Mouse (Mus musculus) inflammation-experienced regulatory T-cells, adult 6 months (primary cell): ENCODE results near the gene Ppp1r13b. TPM values are rescaled to one million over a fixed set of nuclear protein-coding genes. Genes with fewer than 3 reads are reported as not detected.
A peak's percentile ranks its signal among the peaks of the same experiment; 100 is the strongest.

Source experiments
- ATAC-seq: one replicate; pipeline ENCODE4 v1.8.0; 2017
- polyA plus RNA-seq, 3 experiments: library from polyadenylated mRNA; unstranded; fragments of 100-300 nt; shearing (Covaris generic); gene quantifications; one replicate each; pipeline ENCODE4 v1.2.1; 2017

The Ppp1r13b gene
- polyA plus RNA-seq = 10 to 100 TPM in 1 of 3 experiments, 1 to 10 TPM in 2; 4.1 to 12.6 (median 8.6) TPM

DNA sequence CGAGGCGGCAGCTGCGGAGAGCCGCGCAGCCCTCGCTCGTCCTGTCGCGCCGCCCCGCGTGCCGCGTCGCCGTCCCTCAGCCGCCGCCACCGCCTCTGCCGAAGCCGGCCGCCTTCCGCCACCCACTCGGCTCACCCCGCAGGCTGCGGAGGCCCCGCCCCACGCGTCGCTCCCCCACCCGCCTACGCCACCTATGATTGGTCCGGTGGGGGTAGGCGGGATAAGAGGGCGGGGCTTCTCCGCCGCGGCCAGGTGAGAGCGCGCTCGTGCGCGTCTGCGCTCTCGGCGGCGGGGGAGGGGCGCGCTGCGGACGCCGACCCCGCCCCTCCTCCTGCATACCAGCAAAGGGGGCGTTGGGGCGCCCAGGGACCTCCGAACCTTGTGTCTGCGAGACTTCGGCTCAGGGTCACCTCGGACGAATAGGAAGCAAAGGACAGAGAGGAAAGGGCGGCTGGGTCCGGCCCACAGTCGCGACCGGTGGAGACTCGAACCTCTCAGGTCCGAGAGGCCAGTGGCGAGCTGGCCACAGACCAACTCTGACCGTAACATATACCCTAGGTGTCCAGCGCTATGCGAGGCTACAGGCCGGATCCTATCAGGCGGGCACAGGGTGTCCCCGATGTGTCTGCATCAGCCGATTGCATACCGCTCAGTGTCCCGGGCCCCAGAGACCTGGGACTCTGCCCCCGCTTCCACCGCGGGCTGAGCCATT, at the start of gene Ppp1r13b:
TSS of gene Ppp1r13b (minus strand) at position 141 of the 712 bp plus-strand sequence.
- peak; percentile 78 for ATAC-seq

DNA sequence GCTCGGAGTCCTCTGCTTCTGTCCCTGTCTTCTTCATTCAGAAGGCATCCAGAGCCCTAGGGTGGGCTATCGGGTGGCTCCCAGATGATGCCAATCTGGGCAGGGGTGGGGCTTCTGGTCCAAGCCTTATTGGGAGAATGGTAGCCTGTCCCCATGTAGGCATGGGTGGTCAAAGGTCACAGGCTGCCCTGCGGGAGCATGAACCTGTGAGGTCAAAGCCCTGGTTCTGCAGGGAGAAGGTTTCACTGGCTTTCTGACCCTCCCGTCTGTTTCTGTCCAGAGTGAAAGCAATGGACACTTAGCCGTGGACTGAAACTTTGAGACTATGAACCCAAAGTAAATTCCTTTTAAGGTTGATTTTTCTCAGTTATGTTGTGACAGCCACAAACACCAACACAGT, 48.3 kb upstream of the Ppp1r13b start:
- no peak for ATAC-seq

DNA sequence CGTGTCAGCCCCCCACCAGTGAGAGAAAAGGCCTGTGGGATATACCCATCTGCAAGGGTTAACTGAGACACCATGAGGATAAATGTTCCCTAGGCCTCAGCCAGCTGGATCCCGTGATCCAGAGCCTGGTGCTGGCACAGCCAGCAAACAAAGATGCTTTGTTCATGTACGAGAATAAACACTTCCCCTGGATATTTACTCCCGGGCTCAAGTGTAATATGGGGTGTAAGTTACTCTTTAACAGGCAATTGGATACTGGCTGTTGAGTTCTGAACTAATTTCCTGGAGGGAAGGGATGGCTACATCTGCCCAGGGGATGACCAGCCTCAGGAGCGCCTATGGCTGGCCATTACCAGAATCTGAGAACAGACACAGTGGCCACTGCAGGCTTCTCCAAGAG, 43.8 kb upstream of the Ppp1r13b start:
- ATAC-seq = no peak

GRCm38 (mm10) chr12:111950486-111950885, 42.6 kb upstream of the Ppp1r13b start:
- ATAC-seq = no peak

DNA sequence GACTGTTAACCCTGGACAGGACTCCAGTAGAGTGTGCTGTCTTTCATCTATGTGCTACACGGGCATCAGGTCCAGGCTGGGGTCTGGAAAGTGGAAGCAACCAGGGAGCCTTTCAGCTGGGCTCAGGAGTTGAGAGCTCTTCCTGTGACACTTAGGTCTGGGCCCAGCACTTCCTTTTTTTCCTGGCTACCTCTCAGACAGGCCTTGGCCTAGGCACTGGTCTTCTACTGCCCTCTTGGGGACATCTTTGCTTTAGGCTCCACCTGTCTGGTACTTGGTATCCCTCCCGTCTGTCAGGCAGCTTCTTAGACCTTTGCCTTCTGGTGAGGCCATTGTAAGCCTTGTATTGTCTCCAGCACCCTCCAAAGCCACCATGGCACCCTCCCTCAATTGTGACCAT, 38.8 kb upstream of the Ppp1r13b start:
- peak; percentile 66 for ATAC-seq

DNA sequence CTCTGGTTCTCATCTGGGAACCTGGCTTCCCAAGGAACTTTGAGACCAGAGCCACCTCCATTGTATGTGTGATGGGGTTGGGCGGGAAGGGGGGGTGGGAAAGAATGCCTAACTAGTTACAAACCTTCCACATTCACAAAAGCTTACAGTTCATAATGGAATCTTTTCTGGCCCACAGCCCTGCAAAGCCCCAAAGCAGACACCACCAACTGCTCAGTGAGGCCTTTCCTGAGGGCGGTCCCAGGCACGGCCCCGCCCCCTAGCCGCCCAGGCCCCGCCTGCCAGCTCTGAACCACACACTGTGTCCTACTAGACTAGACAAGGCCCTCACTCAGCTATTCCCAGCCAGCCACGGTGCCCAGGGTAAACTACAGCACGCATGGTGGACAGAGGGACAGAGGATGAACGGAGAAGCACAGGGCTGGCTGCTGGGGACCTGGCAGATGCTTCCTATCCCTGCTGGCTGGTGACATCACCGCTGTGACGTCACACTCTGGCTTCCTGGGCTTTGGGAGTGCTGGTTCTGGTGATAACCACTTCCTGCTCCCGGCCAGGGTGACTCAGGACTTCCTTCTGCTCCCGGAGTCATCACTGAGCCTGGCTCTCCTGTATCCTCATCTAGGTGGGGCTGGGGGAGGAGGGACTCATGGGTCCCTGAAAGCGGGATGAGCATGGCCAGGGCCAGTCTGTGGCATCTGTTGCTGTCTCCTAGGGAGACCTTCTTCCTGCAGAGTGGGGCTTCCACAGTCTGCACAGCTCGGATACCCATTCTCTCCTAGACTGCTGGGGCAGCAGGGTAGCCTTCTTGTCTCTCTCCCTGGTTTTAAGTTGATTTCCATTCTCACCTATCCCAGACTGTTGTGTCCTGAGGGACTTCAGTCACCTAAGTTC, 38.1 kb upstream of the Ppp1r13b start:
- peak; percentile 48 for ATAC-seq

GRCm38 (mm10) chr12:111945115-111945514, 37.2 kb upstream of the Ppp1r13b start:
- no peak for ATAC-seq

GRCm38 (mm10) chr12:111944065-111944987, 36.4 kb upstream of the Ppp1r13b start:
- peak; percentile 41 for ATAC-seq

- ATAC-seq = no peak
Observed at GRCm38 (mm10) chr12:111943421-111944064, 35.6 kb upstream of the Ppp1r13b start.

GRCm38 (mm10) chr12:111938623-111939177, 30.8 kb upstream of the Ppp1r13b start:
- ATAC-seq = no peak

DNA sequence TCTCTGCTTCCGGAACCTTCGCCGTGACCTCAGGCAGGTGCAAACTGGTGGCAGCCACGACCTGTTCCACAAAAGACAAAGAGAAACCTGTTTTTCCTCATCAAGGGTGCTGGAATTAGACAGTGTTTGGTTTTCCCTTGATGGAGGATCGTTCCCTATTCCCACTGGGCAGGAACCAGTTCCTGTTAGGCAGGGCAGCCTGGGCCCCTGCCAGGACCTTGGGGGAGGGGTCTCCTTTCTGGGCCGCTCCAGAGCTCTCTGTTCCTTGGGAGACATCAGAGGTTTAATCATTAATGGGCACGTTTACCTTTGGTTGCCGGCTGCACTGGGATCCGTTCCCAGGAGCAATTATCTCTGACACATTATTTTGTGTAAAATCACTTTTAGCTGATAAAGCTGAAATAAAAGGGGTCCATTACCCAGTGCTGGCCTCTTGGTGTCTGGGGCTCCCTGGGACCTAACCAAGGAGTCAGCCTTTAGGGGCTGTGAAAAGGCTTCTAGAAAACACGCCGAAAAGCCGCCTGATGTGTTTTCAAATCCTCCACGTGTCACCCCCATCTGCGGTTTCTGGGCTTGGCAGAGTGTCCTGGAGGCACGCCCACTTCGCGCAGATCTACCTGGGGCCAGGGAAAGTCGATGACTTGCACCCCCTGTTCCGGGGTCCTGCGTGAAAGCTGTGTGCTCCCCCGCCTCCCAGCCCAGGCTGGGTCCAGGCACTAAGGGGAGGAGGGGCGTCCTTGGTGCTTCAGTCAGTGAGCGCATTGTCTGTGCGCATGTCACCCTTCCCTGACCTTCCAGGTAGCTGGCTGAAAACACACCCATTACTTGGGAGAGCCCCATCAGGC, 29.0 kb upstream of the Ppp1r13b start:
- ATAC-seq = no peak

GRCm38 (mm10) chr12:111933971-111934370, 26.1 kb upstream of the Ppp1r13b start:
- ATAC-seq = no peak

DNA sequence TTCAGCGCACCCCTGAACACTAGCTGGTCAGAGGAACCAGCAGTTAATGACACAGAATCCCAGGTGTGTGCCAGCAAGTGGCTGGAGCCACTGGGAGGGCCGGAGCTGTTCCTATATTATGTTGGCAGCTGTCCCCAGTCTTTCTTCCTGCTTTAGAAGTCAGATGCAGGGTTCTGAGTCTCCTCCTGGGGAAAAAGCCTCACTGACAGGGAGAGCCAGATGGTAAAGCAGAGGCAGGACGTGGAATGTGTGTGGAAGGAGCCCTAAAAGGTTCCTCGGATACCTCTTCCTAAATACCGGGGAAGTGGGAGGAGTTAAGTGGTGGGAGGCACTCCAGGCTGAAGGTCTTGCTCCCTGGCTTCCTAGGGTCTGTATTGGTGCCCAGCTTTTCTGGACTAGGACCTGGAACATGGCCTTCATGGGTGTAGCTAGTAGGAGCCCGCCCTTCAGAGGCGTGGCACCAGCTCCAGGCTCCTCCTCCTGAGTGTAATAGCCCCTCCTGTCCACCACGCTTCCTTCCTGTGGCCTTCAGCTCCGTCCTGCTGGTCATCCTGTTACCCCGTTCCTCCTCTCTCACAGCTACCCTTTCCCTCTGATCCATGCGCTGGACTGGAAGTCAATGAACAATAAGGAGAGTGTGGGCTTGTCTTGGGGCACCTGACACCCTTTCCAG, 25.3 kb upstream of the Ppp1r13b start:
- ATAC-seq = no peak

GRCm38 (mm10) chr12:111932513-111932912, 24.6 kb upstream of the Ppp1r13b start:
- ATAC-seq = no peak

GRCm38 (mm10) chr12:111931411-111932025, 23.6 kb upstream of the Ppp1r13b start:
- ATAC-seq = no peak

GRCm38 (mm10) chr12:111928411-111928966, 20.6 kb upstream of the Ppp1r13b start:
- no peak for ATAC-seq

- no peak for ATAC-seq
Observed at GRCm38 (mm10) chr12:111927338-111927737, 19.4 kb upstream of the Ppp1r13b start.

GRCm38 (mm10) chr12:111923117-111923516, 15.2 kb upstream of the Ppp1r13b start:
- ATAC-seq = no peak

GRCm38 (mm10) chr12:111920046-111920445, 12.1 kb upstream of the Ppp1r13b start:
- no peak for ATAC-seq
